Mouse (Mus musculus): ENCODE measurements around the gene Rapgef5. TPM values are rescaled to one million over a fixed set of nuclear protein-coding genes. Genes with fewer than 3 reads are reported as not detected.

Gene Rapgef5
- polyA plus RNA-seq, 1 experiment from 2014 or later = 6.3 TPM

DNA sequence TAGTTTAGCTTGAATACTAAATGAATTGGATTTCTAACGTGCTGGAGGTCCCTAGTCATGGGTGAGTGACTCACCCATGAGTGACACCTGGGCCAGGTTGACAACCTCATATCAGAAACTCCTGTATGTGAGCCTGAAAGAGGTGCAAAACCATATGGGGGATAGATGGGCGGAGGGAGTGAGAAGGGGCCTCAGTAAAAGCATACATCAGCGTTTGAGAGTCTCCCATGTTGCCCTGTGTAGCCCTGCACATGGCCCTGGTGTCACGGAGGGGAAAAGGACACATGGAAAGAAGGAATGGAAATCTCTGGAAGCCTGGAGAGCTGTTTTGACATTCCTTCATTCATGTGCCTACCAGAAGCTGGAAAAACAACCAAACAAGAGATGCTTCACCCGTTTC lies 175.1 kb downstream of the Rapgef5 start:
- no peak for DNase-seq (ENCODE audit: low spot score)

DNA sequence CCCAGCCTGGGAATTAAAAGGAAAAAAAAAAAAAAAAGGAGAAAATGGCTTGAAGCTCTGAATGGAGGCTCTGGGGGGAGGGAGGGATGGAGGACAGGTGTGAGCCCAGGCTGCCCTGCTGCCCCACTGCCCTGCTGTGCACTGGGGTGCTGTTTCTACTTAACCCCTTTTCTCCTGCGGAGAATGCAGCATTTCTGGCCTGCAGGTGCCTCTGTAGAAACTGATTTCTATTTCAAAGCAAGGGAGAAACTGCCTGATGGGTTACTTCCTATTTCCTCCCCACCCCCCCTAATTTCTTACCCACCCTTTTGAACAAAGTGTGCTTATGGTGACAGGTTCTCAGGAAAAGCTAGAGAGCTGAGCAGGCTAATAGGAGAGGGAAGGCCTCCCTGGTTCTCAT lies 176.5 kb downstream of the Rapgef5 start:
- no peak overlapping the region for H3K4me3 ChIP-seq
- no peaks in the 10 kb centered on the region for H3K36me3 ChIP-seq
- no peaks in the 10 kb centered on the region for H3K9me3 ChIP-seq (replicated peaks)
- no peak for DNase-seq (ENCODE audit: low spot score)
- no peak overlapping the region for H3K27ac ChIP-seq
- H3K27me3 ChIP-seq (ENCODE audit: low read depth, poor library complexity, severe bottlenecking) = 0 out of 2 replicates have a peak, but pooled peaks cover 10% of the 10 kb centered on the region
- peaks cover 28% of the 10 kb centered on the region for H3K4me1 ChIP-seq
- WGBS = 27% methylated on average over 1 of the region's 1 CpGs

More for the DNA sequence above, 175.1 kb downstream of the Rapgef5 start:
- no peaks in the 10 kb centered on the region for H3K36me3 ChIP-seq
- H3K4me1 ChIP-seq = peaks cover 28% of the 10 kb centered on the region
- H3K27ac ChIP-seq = no peak overlapping the region
- H3K4me3 ChIP-seq = no peak overlapping the region
- no peaks in the 10 kb centered on the region for H3K9me3 ChIP-seq (replicated peaks)
- H3K27me3 ChIP-seq (ENCODE audit: low read depth, poor library complexity, severe bottlenecking) = 0 out of 2 replicates have a peak, but pooled peaks cover 13% of the 10 kb centered on the region
- 78% methylated on average over 5 of the region's 5 CpGs for WGBS

DNA sequence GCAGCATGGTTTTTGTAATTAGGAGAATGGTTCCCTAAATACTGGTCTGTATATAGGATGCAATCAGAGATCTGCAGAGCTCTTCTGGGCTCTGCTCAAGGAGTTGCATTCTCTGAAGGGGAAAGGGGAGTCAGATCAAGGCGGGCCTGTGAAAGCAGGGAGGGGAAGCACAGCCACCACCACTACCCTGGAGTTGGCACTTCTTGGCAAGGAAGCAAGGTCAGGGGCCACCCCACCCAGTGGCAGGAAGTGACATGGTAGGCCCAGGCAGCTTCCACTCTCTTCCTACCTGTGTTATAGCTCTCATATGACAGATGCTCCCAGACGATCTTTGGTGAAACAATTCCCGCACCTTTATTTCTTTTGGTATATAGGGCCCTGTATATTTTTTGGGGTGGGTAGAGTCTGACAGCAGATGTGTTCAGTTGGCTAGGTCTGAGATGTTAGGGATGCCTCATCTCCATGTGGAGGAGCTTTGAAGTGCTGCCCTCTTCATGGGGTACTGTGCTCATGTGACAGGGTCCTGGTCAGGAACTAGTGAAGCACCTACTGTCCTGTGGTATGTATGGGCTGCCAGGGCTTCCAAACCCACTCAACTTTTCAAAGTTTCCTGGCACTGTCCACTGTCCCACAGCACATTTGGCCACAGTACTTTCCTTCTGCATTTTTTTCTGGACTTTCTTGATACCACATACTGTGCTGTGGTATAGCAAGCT lies 183.8 kb downstream of the Rapgef5 start:
- Histone ChIP-seq H3K4me3 (no peak overlapping the region), H3K27ac (no peak overlapping the region), H3K36me3 (no peaks in the 10 kb centered on the region), H3K27me3 (ENCODE audit: low read depth, poor library complexity, severe bottlenecking) (no peaks in the 10 kb centered on the region), H3K9me3 (replicated peaks) (no peaks in the 10 kb centered on the region), H3K4me1 (peaks cover 9% of the 10 kb centered on the region; the same call in 1 of the 2 replicates)
- DNase-seq (ENCODE audit: low spot score) = no peak
- WGBS = 84% methylated on average over 3 of the region's 3 CpGs

DNA sequence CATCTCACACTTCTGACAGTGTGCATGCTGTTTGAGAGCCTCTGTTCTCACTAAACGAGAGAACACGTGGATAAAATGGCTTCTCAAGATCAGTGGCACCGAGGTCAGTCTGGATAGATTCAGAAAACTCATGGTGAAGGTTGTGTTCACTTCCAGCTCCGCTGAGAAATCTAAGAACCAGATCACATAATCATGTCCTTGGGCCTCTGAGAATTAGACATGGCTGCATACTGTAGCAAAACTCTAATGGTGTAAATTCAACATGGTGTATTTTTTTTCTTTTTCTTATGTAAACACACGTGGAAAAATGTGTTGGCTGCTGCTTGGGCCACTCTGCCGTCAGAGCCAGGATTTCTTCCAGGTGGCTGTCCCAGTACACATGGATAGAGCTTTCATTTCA lies 184.6 kb downstream of the Rapgef5 start:
- 80% methylated on average over 6 of the region's 6 CpGs for WGBS
- H3K27me3 ChIP-seq (ENCODE audit: low read depth, poor library complexity, severe bottlenecking) = no peaks in the 10 kb centered on the region
- no peak overlapping the region for H3K27ac ChIP-seq
- no peak for DNase-seq (ENCODE audit: low spot score)
- peaks cover 9% of the 10 kb centered on the region; the same call in 1 of the 2 replicates for H3K4me1 ChIP-seq
- no peaks in the 10 kb centered on the region for H3K36me3 ChIP-seq
- H3K4me3 ChIP-seq = no peak overlapping the region
- no peaks in the 10 kb centered on the region for H3K9me3 ChIP-seq (replicated peaks)

DNA sequence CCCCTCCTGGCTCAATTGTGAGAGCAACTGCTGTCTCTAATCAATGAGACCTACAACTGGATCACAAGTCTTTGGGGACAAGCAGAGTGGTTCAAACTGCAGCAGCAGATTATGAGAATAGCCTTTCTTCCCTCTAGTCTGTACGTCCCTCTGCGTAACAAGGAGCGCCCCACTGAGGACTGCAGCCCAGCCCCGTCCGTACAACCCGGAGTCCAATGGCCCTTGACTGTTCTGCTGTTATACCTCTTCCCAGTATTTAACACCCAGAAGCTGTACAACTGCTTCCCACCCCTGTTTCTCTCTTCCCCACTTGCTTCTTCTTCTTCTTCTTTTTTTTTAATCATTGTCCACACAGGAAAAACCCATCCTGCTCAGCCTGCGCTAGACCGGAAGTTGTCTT lies 186.0 kb downstream of the Rapgef5 start:
- H3K4me1 ChIP-seq = peaks cover 9% of the 10 kb centered on the region; the same call in 1 of the 2 replicates
- no peak for DNase-seq (ENCODE audit: low spot score)
- H3K27me3 ChIP-seq (ENCODE audit: low read depth, poor library complexity, severe bottlenecking) = no peaks in the 10 kb centered on the region
- WGBS = 98% methylated on average over 8 of the region's 8 CpGs
- no peak overlapping the region for H3K4me3 ChIP-seq
- H3K9me3 ChIP-seq (replicated peaks) = no peaks in the 10 kb centered on the region
- no peak overlapping the region for H3K27ac ChIP-seq
- no peaks in the 10 kb centered on the region for H3K36me3 ChIP-seq

DNA sequence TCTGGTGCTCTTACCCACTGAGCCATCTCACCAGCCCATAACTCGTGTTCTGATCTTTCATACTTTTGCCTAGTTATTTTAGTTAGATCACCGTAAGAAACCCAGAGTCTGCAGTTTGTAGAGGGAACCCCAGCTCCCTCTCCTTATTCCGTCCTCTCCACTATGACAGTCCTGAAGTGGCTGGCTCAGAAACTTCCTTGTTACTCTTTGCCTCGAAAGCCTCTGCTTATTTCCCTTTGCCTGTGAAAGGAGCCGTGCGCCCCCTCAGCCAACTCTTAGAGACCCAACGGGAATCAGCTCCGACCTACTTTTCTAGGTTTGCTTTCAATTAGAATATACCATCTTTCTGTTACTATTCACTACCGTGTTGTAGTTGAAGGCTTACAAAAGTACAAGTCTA lies 186.6 kb downstream of the Rapgef5 start:
- Histone ChIP-seq H3K4me3 (no peak overlapping the region), H3K27ac (no peak overlapping the region), H3K36me3 (no peaks in the 10 kb centered on the region), H3K9me3 (replicated peaks) (no peaks in the 10 kb centered on the region), H3K27me3 (ENCODE audit: low read depth, poor library complexity, severe bottlenecking) (no peaks in the 10 kb centered on the region), H3K4me1 (peaks cover 9% of the 10 kb centered on the region; the same call in 1 of the 2 replicates)
- DNase-seq (ENCODE audit: low spot score) = no peak
- WGBS = 92% methylated on average over 9 of the region's 9 CpGs

DNA sequence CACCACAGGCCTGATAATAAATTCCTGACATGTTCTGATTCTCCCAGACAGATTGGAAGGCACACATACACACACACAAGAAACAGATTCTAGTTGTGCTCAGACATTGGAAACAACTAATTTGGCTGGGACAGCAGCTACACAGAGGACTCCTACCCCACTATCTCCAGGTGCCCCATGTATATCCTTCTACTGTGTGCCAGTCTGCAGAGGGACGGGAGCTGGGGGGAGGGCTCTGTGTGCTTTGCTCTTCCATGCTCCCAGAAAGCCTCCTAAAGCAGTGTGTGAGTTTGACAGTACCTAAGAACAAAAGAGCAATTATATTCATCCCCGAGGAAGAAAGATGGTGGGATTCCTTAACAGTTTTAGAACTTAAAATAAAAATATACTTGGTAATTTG lies 187.1 kb downstream of the Rapgef5 start:
- DNase-seq (ENCODE audit: low spot score) = no peak
- no peaks in the 10 kb centered on the region for H3K27me3 ChIP-seq (ENCODE audit: low read depth, poor library complexity, severe bottlenecking)
- no peaks in the 10 kb centered on the region for H3K36me3 ChIP-seq
- H3K4me3 ChIP-seq = no peak overlapping the region
- peaks cover 9% of the 10 kb centered on the region; the same call in 1 of the 2 replicates for H3K4me1 ChIP-seq
- WGBS = 84% methylated on average over 2 of the region's 2 CpGs
- H3K9me3 ChIP-seq (replicated peaks) = no peaks in the 10 kb centered on the region
- H3K27ac ChIP-seq = no peak overlapping the region

DNA sequence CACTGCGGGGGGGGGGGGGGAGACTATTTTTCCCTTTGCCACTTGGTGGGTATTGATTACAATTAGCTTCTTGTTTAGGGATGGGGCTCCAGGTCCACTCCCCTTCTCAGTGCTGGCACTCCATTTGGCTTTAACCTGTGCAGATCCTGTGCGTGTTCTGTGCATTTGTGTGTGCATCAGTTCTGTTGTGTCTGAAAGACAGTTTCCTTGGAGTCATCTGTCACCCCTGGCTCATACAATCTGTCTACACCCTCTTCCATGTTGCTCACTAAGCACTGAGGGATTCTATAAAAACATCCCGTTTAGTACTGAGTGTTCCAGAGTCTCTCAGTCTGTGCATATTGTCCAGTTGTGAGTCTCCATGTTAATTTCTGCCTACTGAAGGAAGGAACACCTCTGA lies 189.0 kb downstream of the Rapgef5 start:
- no peaks in the 10 kb centered on the region for H3K9me3 ChIP-seq (replicated peaks)
- DNase-seq (ENCODE audit: low spot score) = no peak
- 86% methylated on average over 3 of the region's 3 CpGs for WGBS

DNA sequence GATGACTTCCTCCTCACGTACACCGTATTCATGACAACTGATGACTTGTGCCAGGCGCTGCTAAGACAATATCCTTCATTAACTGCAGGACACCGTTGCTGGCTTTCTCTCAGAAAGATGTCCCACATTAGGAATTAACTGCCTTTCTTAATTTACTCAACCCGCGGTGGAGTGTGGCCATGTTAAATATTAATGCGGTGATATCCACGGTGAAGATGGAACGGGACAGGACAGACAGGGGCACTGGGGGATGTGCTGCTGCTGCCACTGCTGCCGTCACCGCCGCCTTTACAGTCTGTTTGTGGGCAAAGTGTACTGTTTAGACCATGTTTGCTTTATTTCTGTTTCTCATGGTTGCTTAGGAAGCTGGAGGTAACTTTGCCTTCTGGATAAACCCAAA lies 193.0 kb downstream of the Rapgef5 start:
- H3K4me1 ChIP-seq = no peaks in the 10 kb centered on the region
- DNase-seq (ENCODE audit: low spot score) = no peak
- no peak overlapping the region for H3K27ac ChIP-seq
- H3K9me3 ChIP-seq (replicated peaks) = no peaks in the 10 kb centered on the region
- no peaks in the 10 kb centered on the region for H3K36me3 ChIP-seq
- no peak overlapping the region for H3K4me3 ChIP-seq
- WGBS = 86% methylated on average over 12 of the region's 12 CpGs
- no peaks in the 10 kb centered on the region for H3K27me3 ChIP-seq (ENCODE audit: low read depth, poor library complexity, severe bottlenecking)

More for the DNA sequence above, 189.0 kb downstream of the Rapgef5 start:
- Histone ChIP-seq H3K27ac (no peak overlapping the region), H3K27me3 (ENCODE audit: low read depth, poor library complexity, severe bottlenecking) (no peaks in the 10 kb centered on the region), H3K4me1 (no peaks in the 10 kb centered on the region), H3K4me3 (no peak overlapping the region), H3K36me3 (no peaks in the 10 kb centered on the region)

DNA sequence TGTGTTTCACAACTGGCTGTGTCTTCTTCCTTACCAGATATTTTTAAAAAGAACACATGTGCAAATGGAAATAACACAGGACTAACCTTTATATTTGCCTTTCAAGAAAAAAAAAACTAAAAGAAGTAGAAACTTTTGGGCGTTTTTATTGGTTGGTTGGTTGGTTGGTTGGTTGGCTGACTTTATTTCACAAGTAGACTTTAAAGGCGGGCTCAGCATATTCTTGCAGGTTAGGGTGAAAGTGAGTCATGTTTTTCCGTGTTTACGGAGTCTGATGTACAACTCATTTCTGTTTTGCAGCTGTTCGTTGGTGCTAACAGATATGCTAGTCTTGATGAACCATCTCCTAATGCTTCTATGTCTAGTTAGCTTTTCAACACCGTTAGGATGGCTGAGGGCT lies 196.2 kb downstream of the Rapgef5 start:
- H3K4me1 ChIP-seq = no peaks in the 10 kb centered on the region
- H3K27ac ChIP-seq = no peak overlapping the region
- WGBS = 90% methylated on average over 6 of the region's 6 CpGs
- no peaks in the 10 kb centered on the region for H3K36me3 ChIP-seq
- no peak for DNase-seq (ENCODE audit: low spot score)
- no peaks in the 10 kb centered on the region for H3K9me3 ChIP-seq (replicated peaks)
- H3K27me3 ChIP-seq (ENCODE audit: low read depth, poor library complexity, severe bottlenecking) = no peaks in the 10 kb centered on the region
- no peak overlapping the region for H3K4me3 ChIP-seq

DNA sequence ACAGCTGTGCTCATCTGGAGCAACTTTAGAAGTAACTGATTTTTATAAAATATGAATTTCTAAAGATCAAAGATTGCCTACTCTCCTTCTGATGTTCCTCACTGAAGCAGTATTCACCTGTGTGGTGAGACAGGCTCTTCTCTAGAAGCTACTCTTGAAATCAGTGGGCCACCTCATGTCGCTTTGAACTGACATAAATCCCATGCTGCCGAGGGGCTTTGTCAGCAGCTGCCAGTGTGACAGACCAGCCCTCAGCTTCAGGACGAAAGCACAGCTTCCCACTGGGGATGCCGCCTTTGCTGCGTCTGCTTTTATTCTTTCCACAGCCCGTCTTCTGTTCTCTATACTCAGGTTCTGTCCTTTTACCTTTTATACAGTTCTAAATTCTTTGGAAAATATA lies 197.3 kb downstream of the Rapgef5 start:
- Histone ChIP-seq H3K4me3 (no peak overlapping the region), H3K27ac (no peak overlapping the region), H3K9me3 (replicated peaks) (no peaks in the 10 kb centered on the region), H3K36me3 (no peaks in the 10 kb centered on the region), H3K4me1 (no peaks in the 10 kb centered on the region), H3K27me3 (ENCODE audit: low read depth, poor library complexity, severe bottlenecking) (no peaks in the 10 kb centered on the region)
- 56% methylated on average over 6 of the region's 6 CpGs for WGBS
- DNase-seq (ENCODE audit: low spot score) = no peak

DNA sequence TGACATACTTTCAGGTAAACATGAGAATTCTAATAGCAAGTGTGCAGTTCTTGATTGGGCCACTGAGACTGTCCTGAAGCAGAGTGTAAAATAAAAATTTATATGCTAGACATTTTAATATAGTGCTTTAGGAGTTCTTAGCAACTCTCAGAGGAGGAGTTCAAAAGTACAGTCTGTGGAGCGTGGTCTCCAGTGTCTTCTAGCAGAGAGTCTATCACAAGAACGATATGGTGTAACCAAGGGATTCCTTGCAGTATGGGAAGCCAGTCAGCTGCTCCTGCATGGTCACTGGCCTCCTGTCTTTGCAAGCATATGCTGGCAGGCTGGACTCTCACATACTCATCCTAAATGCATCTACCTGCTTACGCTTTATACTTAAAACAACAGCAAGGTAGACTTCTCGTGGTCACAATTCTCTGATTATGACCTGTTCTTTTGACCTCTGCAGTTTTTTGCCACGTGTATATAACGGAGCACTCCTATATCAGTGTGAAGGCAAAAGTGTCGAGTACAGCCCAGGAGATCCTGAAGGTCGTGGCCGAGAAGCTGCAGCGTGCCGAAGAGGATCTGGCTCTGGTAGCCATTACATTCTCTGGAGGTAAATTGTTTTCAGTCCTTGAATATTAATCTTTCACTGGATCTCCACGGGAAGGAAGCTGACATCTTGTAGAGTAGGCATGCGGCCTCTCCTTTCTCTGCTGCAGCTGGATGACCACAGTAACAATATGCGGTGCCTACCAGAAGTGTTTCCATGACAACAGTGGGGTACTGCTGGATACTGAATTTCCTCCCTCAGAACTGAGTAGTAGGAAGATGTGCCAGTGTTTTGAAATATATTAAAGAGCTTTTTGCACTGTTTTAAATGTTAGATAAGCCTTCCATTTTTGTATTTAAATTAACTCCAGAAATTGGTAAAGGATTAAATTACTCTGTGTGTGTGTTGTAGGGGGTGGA lies 204.8 kb downstream of the Rapgef5 start:
- H3K4me1 ChIP-seq = no peaks in the 10 kb centered on the region; the same call in 1 of the 2 replicates
- WGBS = 70% methylated on average over 14 of the region's 14 CpGs
- H3K27ac ChIP-seq = no peak overlapping the region
- no peak overlapping the region for H3K4me3 ChIP-seq
- no peak for DNase-seq (ENCODE audit: low spot score)
- no peaks in the 10 kb centered on the region for H3K9me3 ChIP-seq (replicated peaks)
- H3K27me3 ChIP-seq (ENCODE audit: low read depth, poor library complexity, severe bottlenecking) = no peaks in the 10 kb centered on the region
- H3K36me3 ChIP-seq = no peaks in the 10 kb centered on the region

DNA sequence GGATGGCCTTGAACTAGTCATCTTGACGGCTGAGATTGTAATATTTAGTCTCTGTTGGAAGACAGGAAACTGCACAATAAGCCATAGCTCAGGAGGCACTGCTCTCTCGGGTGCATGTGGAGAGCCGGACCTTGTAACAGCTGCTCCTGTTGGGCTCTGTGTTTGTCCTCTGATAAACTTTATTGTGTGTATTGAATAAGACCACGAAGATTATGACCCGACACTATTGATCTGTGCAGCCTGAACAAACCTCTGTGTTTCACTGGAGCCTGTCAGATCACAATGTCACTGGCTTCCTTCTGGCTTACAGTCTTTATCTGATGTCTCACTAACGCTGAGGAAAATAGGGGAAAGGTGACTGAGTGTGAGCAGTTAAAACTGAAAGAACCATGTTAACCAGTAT lies 205.5 kb downstream of the Rapgef5 start:
- no peak overlapping the region for H3K27ac ChIP-seq
- H3K4me1 ChIP-seq = no peaks in the 10 kb centered on the region; the same call in 1 of the 2 replicates
- no peaks in the 10 kb centered on the region for H3K9me3 ChIP-seq (replicated peaks)
- no peak for DNase-seq (ENCODE audit: low spot score)
- H3K27me3 ChIP-seq (ENCODE audit: low read depth, poor library complexity, severe bottlenecking) = no peaks in the 10 kb centered on the region
- H3K36me3 ChIP-seq = no peaks in the 10 kb centered on the region
- 85% methylated on average over 6 of the region's 6 CpGs for WGBS
- no peak overlapping the region for H3K4me3 ChIP-seq

All from limb, embryonic 10.5 days (tissue).